ENCODE assay signal across 18 mouse cellular contexts in the genomic region with DNA sequence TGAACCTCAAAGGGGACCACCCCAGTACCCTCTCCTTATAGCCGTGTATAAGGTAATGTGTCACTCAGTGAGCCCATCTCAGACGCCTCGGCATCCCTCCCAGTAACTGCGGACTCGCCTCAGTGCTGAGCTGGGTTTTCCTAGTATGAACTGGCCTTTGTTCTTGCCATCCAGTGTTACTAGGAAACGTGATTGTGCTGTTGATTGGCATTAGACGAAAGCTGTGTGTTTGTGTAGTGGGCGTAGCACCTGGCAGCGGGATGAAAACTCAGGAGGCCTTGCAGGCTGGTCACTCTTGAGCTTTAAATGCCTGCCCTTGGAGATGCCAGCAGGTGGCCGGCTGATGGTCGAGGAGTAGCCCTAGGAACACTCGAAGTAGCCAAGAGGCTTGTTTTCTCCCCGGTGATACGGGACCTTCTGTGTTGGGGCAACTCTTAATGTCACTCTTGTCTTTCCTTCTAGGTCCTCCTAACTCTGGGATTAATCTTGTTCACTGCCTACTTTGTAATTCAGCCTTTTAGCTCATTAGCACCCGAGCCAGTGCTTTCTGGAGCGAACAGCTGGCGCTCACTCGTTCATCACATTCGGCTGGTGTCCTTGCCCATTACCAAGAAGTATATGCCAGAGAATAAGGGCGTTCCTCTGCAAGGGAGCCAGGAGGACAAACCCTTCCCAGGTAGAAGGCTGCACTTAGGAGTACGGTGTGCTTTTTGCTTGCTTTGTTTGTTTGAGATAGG. TPM values are rescaled to one million over a fixed set of nuclear protein-coding genes. Genes with fewer than 3 reads are reported as not detected.
DNase-seq lines count a peak whose midpoint lies in the region; ATAC-seq and TF ChIP-seq lines count a peak whose summit lies in the region.
"Had no signal": no experiment of that assay in that cellular context is flagged by ENCODE, and none has a peak within 500 bp of the region (broad histone marks: within the 10 kb centered on the region; RNA-seq: fewer than 3 reads in every experiment).

No protein-coding gene starts in this region.

- no peak overlapping the region for H3K4me3 ChIP-seq in neural tube, embryonic 14.5 days (ENCODE audit: low read depth, low read length)
- H3K4me3 ChIP-seq in neural tube, embryonic 15.5 days (replicated peaks), result no peak overlapping the region
- no peak overlapping the region for H3K4me3 ChIP-seq in forebrain, embryonic 15.5 days
- H3K4me3 ChIP-seq in hindbrain, postnatal 0 days (ENCODE audit: low read length), result no peak overlapping the region
- H3K4me3 ChIP-seq in stomach, embryonic 16.5 days (replicated peaks; ENCODE audit: low read length), result no peak overlapping the region
- H3K4me3 ChIP-seq: heart, adult 2 months; limb, embryonic 15.5 days had no signal

- no peaks in the 10 kb centered on the region for H3K27me3 ChIP-seq in neural tube, embryonic 14.5 days (ENCODE audit: control insufficient read depth, insufficient read depth, low read length)
- no peaks in the 10 kb centered on the region for H3K27me3 ChIP-seq in neural tube, embryonic 15.5 days (replicated peaks)
- H3K27me3 ChIP-seq in forebrain, embryonic 15.5 days, result no peaks in the 10 kb centered on the region
- H3K27me3 ChIP-seq in hindbrain, postnatal 0 days (ENCODE audit: insufficient read depth, low read length), result no peaks in the 10 kb centered on the region
- no peaks in the 10 kb centered on the region for H3K27me3 ChIP-seq in stomach, embryonic 16.5 days (ENCODE audit: control insufficient read depth, insufficient read depth, low read length)
- H3K27me3 ChIP-seq: limb, embryonic 15.5 days had no signal

- no peak for ATAC-seq in neural tube, embryonic 14.5 days (ENCODE audit: low read depth)
- ATAC-seq in neural tube, embryonic 15.5 days (ENCODE audit: low FRiP score), result no peak
- peak; percentile 71 for ATAC-seq in forebrain, embryonic 15.5 days (replicated peaks)
- ATAC-seq in hindbrain, postnatal 0 days, result peak; percentile 49; the same call in 1 of the 2 replicates
- ATAC-seq in stomach, embryonic 16.5 days (ENCODE audit: insufficient read depth, low FRiP score), result peak; percentile 80
- ATAC-seq: activated CD4-positive, CD25-positive, alpha-beta regulatory T cell, adult 4 months; CD4-positive, CD25-positive, alpha-beta regulatory T cell, adult 4 months had no signal

- H3K4me2 ChIP-seq in neural tube, embryonic 14.5 days (ENCODE audit: low read depth, low read length), result no peak overlapping the region
- H3K4me2 ChIP-seq in neural tube, embryonic 15.5 days, result no peak overlapping the region
- H3K4me2 ChIP-seq in forebrain, embryonic 15.5 days (replicated peaks), result no peak overlapping the region
- no peak overlapping the region for H3K4me2 ChIP-seq in hindbrain, postnatal 0 days (ENCODE audit: low read depth, low read length)
- no peak overlapping the region for H3K4me2 ChIP-seq in stomach, embryonic 16.5 days (ENCODE audit: low read depth, low read length)
- H3K4me2 ChIP-seq: limb, embryonic 15.5 days had no signal

- no peak overlapping the region for H3K9ac ChIP-seq in neural tube, embryonic 14.5 days (replicated peaks; ENCODE audit: low read depth, low read length)
- H3K9ac ChIP-seq in neural tube, embryonic 15.5 days (replicated peaks), result no peak overlapping the region
- no peak overlapping the region for H3K9ac ChIP-seq in forebrain, embryonic 15.5 days (replicated peaks)
- no peak overlapping the region for H3K9ac ChIP-seq in hindbrain, postnatal 0 days (replicated peaks; ENCODE audit: low read length)
- H3K9ac ChIP-seq in stomach, embryonic 16.5 days (ENCODE audit: low read length), result no peak overlapping the region
- H3K9ac ChIP-seq: limb, embryonic 15.5 days had no signal

- WGBS in neural tube, embryonic 14.5 days, result 68% methylated on average over 21 of the region's 21 CpGs
- 62% methylated on average over 21 of the region's 21 CpGs for WGBS in neural tube, embryonic 15.5 days
- WGBS in forebrain, embryonic 15.5 days, result 16% methylated on average over 21 of the region's 21 CpGs
- 32% methylated on average over 21 of the region's 21 CpGs for WGBS in hindbrain, postnatal 0 days
- 67% methylated on average over 21 of the region's 21 CpGs for WGBS in stomach, embryonic 16.5 days

- DNase-seq in hindbrain, postnatal 0 days (ENCODE audit: low spot score), result peak; percentile 32
- DNase-seq in heart, adult 18-20 months, result no peak
- no peak for DNase-seq in embryo, embryonic 10.5 days (ENCODE audit: low spot score)
- no peak for DNase-seq in adrenal gland, adult 8-10 months
- DNase-seq: cerebellum, adult 9-11 months; heart, adult 2 months; kidney, adult 2 months; kidney, postnatal 4 days; right cerebral cortex, postnatal 14 days; thymus, postnatal 25 days had no signal

- H3K36me3 ChIP-seq in neural tube, embryonic 14.5 days (ENCODE audit: control insufficient read depth, insufficient read depth, low read length), result peaks cover 10% of the 10 kb centered on the region; the same call in 1 of the 2 replicates
- H3K36me3 ChIP-seq in neural tube, embryonic 15.5 days, result peaks cover 39% of the 10 kb centered on the region
- peaks cover 20% of the 10 kb centered on the region for H3K36me3 ChIP-seq in forebrain, embryonic 15.5 days
- H3K36me3 ChIP-seq in hindbrain, postnatal 0 days (ENCODE audit: insufficient read depth, low read length), result peaks cover 6% of the 10 kb centered on the region; the same call in 1 of the 2 replicates
- H3K36me3 ChIP-seq in stomach, embryonic 16.5 days (ENCODE audit: control insufficient read depth, insufficient read depth, low read length), result no peaks in the 10 kb centered on the region

- TF ChIP-seq CTCF in hindbrain, postnatal 0 days (IDR thresholded peaks at IDR 0.05; ENCODE audit: low read depth), result 0 out of 2 replicates have a peak, but pooled peaks have one; percentile 8

- no peaks in the 10 kb centered on the region for H3K4me1 ChIP-seq in neural tube, embryonic 14.5 days (ENCODE audit: control insufficient read depth, insufficient read depth, low read length)
- H3K4me1 ChIP-seq in neural tube, embryonic 15.5 days, result no peaks in the 10 kb centered on the region
- peaks cover 13% of the 10 kb centered on the region for H3K4me1 ChIP-seq in forebrain, embryonic 15.5 days
- H3K4me1 ChIP-seq in hindbrain, postnatal 0 days (ENCODE audit: insufficient read depth, low read length), result no peaks in the 10 kb centered on the region
- H3K4me1 ChIP-seq in stomach, embryonic 16.5 days (ENCODE audit: control insufficient read depth, insufficient read depth, low read length), result 0 out of 2 replicates have a peak, but pooled peaks cover 3% of the 10 kb centered on the region
- H3K4me1 ChIP-seq: limb, embryonic 15.5 days had no signal

- H3K27ac ChIP-seq in neural tube, embryonic 14.5 days (ENCODE audit: low read depth, low read length), result peak overlapping the region; percentile 10; the same call in 1 of the 2 replicates
- no peak overlapping the region for H3K27ac ChIP-seq in neural tube, embryonic 15.5 days (replicated peaks)
- peak overlapping the region; percentile 47 for H3K27ac ChIP-seq in forebrain, embryonic 15.5 days (replicated peaks)
- peak overlapping the region; percentile 23 for H3K27ac ChIP-seq in hindbrain, postnatal 0 days
- H3K27ac ChIP-seq in stomach, embryonic 16.5 days (ENCODE audit: low read length), result peak overlapping the region; percentile 15; the same call in 1 of the 2 replicates
- H3K27ac ChIP-seq: heart, adult 2 months; limb, embryonic 15.5 days had no signal

- no peaks in the 10 kb centered on the region for H3K9me3 ChIP-seq in neural tube, embryonic 14.5 days (ENCODE audit: control insufficient read depth, low read length)
- no peaks in the 10 kb centered on the region for H3K9me3 ChIP-seq in neural tube, embryonic 15.5 days (replicated peaks)
- no peaks in the 10 kb centered on the region for H3K9me3 ChIP-seq in forebrain, embryonic 15.5 days
- no peaks in the 10 kb centered on the region for H3K9me3 ChIP-seq in hindbrain, postnatal 0 days (ENCODE audit: low read length)
- no peaks in the 10 kb centered on the region for H3K9me3 ChIP-seq in stomach, embryonic 16.5 days (replicated peaks; ENCODE audit: control insufficient read depth, low read length)
- H3K9me3 ChIP-seq: limb, embryonic 15.5 days had no signal

RNA-seq across cellular contexts. Expression of a gene that starts 13.8 kb away (rescaled TPM):
- polyA plus RNA-seq in neural tube, embryonic 14.5 days (2014; fragmentation: Nextera tagmentation; extraction: Ambion mirVana), result 126 and 133 TPM in 2 replicates
- polyA plus RNA-seq in neural tube, embryonic 15.5 days (2015; fragmentation: Nextera tagmentation; extraction: Ambion mirVana), result 111 and 116 TPM in 2 replicates
- 96.2 and 96.4 TPM in 2 replicates for polyA plus RNA-seq in forebrain, embryonic 15.5 days (2015; fragmentation: Nextera tagmentation; extraction: Ambion mirVana)
- 181 and 262 TPM in 2 replicates for total RNA-seq in hindbrain, postnatal 0 days (2014; rRNA removed)
- 139 and 145 TPM in 2 replicates for polyA plus RNA-seq in hindbrain, postnatal 0 days (2015; fragmentation: Nextera tagmentation; extraction: Ambion mirVana)
- polyA plus RNA-seq in stomach, embryonic 16.5 days (2015; fragmentation: Nextera tagmentation; extraction: Ambion mirVana), result 82.2 and 83.0 TPM in 2 replicates
- 100 to 1,000 TPM; 297 to 354 TPM for total RNA-seq in heart, adult 18-20 months (2021)
- total RNA-seq in adrenal gland, adult 8-10 months (2022), result 100 to 1,000 TPM in 3 of 4 experiments, 10 to 100 TPM in 1; 96.9 to 138 (median 122) TPM

RNA-seq across cellular contexts. Expression of a gene that starts 18.4 kb away (rescaled TPM):
- polyA plus RNA-seq in neural tube, embryonic 14.5 days (2014; fragmentation: Nextera tagmentation; extraction: Ambion mirVana), result 96.4 and 96.9 TPM in 2 replicates
- polyA plus RNA-seq in neural tube, embryonic 15.5 days (2015; fragmentation: Nextera tagmentation; extraction: Ambion mirVana), result 106 and 119 TPM in 2 replicates
- polyA plus RNA-seq in forebrain, embryonic 15.5 days (2015; fragmentation: Nextera tagmentation; extraction: Ambion mirVana), result 126 and 128 TPM in 2 replicates
- 72.6 and 81.4 TPM in 2 replicates for total RNA-seq in hindbrain, postnatal 0 days (2014; rRNA removed)
- 84.3 and 87.7 TPM in 2 replicates for polyA plus RNA-seq in hindbrain, postnatal 0 days (2015; fragmentation: Nextera tagmentation; extraction: Ambion mirVana)
- 129 and 130 TPM in 2 replicates for polyA plus RNA-seq in stomach, embryonic 16.5 days (2015; fragmentation: Nextera tagmentation; extraction: Ambion mirVana)
- total RNA-seq in heart, adult 18-20 months (2021), result 10 to 100 TPM; 34.9 to 36.5 TPM
- 10 to 100 TPM; 24.3 to 27.2 (median 25.8) TPM for total RNA-seq in adrenal gland, adult 8-10 months (2022)

RNA-seq across cellular contexts. Expression of a gene that starts 35.1 kb away (rescaled TPM):
- polyA plus RNA-seq in neural tube, embryonic 14.5 days (2014; fragmentation: Nextera tagmentation; extraction: Ambion mirVana), result 0.75 and 0.92 TPM in 2 replicates
- 2.8 TPM in 2 replicates for polyA plus RNA-seq in neural tube, embryonic 15.5 days (2015; fragmentation: Nextera tagmentation; extraction: Ambion mirVana)
- 1.4 and 1.8 TPM in 2 replicates for polyA plus RNA-seq in forebrain, embryonic 15.5 days (2015; fragmentation: Nextera tagmentation; extraction: Ambion mirVana)
- 2.3 and 2.8 TPM in 2 replicates for total RNA-seq in hindbrain, postnatal 0 days (2014; rRNA removed)
- polyA plus RNA-seq in hindbrain, postnatal 0 days (2015; fragmentation: Nextera tagmentation; extraction: Ambion mirVana), result 1.7 and 2.3 TPM in 2 replicates
- 1.8 and 2.6 TPM in 2 replicates for polyA plus RNA-seq in stomach, embryonic 16.5 days (2015; fragmentation: Nextera tagmentation; extraction: Ambion mirVana)
- 10 to 100 TPM; 22.7 to 29.1 TPM for total RNA-seq in heart, adult 18-20 months (2021)
- total RNA-seq in adrenal gland, adult 8-10 months (2022), result 10 to 100 TPM in 3 of 4 experiments, 1 to 10 TPM in 1; 9.0 to 16.7 (median 14.0) TPM

RNA-seq across cellular contexts. Expression of a gene that starts 44.4 kb away (rescaled TPM):
- polyA plus RNA-seq in neural tube, embryonic 14.5 days (2014; fragmentation: Nextera tagmentation; extraction: Ambion mirVana), result 38.7 and 64.1 TPM in 2 replicates
- 56.0 and 61.2 TPM in 2 replicates for polyA plus RNA-seq in neural tube, embryonic 15.5 days (2015; fragmentation: Nextera tagmentation; extraction: Ambion mirVana)
- 21.3 and 24.9 TPM in 2 replicates for polyA plus RNA-seq in forebrain, embryonic 15.5 days (2015; fragmentation: Nextera tagmentation; extraction: Ambion mirVana)
- total RNA-seq in hindbrain, postnatal 0 days (2014; rRNA removed), result 56.1 and 65.8 TPM in 2 replicates
- polyA plus RNA-seq in hindbrain, postnatal 0 days (2015; fragmentation: Nextera tagmentation; extraction: Ambion mirVana), result 56.6 and 61.6 TPM in 2 replicates
- polyA plus RNA-seq in stomach, embryonic 16.5 days (2015; fragmentation: Nextera tagmentation; extraction: Ambion mirVana), result 6.9 and 7.5 TPM in 2 replicates
- 1 to 10 TPM; 3.9 to 5.0 TPM for total RNA-seq in heart, adult 18-20 months (2021)
- under 1 TPM; 0.22 to 0.52 (median 0.37) TPM for total RNA-seq in adrenal gland, adult 8-10 months (2022)
- total RNA-seq: gastrocnemius, adult 18-20 months had no signal

Comparison
In these comparisons a context has a peak if more than half of its experiments do, and no peak if none do; other contexts are left out.
1. ATAC-seq: peak in forebrain, embryonic 15.5 days (single experiment), hindbrain, postnatal 0 days (single experiment) and stomach, embryonic 16.5 days (single experiment); none in neural tube, embryonic 14.5 days (single experiment) and neural tube, embryonic 15.5 days (single experiment).